In the genomic region with DNA sequence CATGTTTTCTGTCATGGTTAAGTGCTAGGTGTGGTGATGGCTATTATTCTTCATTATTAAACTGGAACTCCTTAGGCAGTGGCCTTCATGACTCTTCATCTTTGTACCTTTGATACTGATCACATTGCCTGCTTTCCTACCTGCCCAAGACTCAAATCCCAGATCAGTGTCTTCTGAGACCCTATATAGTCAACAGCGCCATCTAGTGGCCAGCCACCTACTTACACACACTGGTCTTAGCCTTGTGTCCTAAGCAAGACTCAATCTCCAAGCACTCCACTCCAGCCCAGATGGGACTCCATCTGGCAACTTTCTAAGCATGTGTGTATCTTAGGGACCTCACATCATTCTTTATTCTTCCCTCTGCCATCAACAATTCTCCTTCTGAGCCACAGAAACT, we compare ENCODE assay signal across 8 mouse cellular contexts.
DNase-seq lines count a peak whose midpoint lies in the region; ATAC-seq and TF ChIP-seq lines count a peak whose summit lies in the region.

No protein-coding gene starts in this region.

- WGBS in embryonic facial prominence, embryonic 10.5 days = 0% methylated on average over 1 of the region's 1 CpGs
- 0% methylated on average over 1 of the region's 1 CpGs for WGBS in heart, adult 2 months
- WGBS in kidney, embryonic 16.5 days = 3% methylated on average over 1 of the region's 1 CpGs
- WGBS in liver, adult 2 months = 0% methylated on average over 1 of the region's 1 CpGs
- 0% methylated on average over 1 of the region's 1 CpGs for WGBS in neural tube, embryonic 11.5 days
- 0% methylated on average over 1 of the region's 1 CpGs for WGBS in stomach, embryonic 16.5 days

- H3K9ac ChIP-seq in heart, adult 2 months (ENCODE audit: low read depth, low read length) = no peak overlapping the region
- no peak overlapping the region for H3K9ac ChIP-seq in kidney, embryonic 16.5 days (replicated peaks; ENCODE audit: low read length)
- H3K9ac ChIP-seq in liver, adult 2 months (ENCODE audit: low read depth, low read length) = no peak overlapping the region
- H3K9ac ChIP-seq in neural tube, embryonic 11.5 days (ENCODE audit: low read length) = no peak overlapping the region
- H3K9ac ChIP-seq in stomach, embryonic 16.5 days (ENCODE audit: low read length) = no peak overlapping the region

- TF ChIP-seq CTCF in heart, adult 2 months (IDR thresholded peaks at IDR 0.05) = peak; percentile 97
- peak; percentile 66 for TF ChIP-seq CTCF in liver, adult 2 months (IDR thresholded peaks at IDR 0.05; ENCODE audit: low read depth, low read length)

- H3K36me3 ChIP-seq in embryonic facial prominence, embryonic 10.5 days (replicated peaks) = no peaks in the 10 kb centered on the region
- H3K36me3 ChIP-seq in heart, adult 2 months (ENCODE audit: control insufficient read depth, insufficient read depth, low read length) = no peaks in the 10 kb centered on the region
- no peaks in the 10 kb centered on the region for H3K36me3 ChIP-seq in kidney, embryonic 16.5 days (ENCODE audit: insufficient read depth, low read length)
- H3K36me3 ChIP-seq in liver, adult 2 months (ENCODE audit: control insufficient read depth, insufficient read depth, low read length) = no peaks in the 10 kb centered on the region
- H3K36me3 ChIP-seq in neural tube, embryonic 11.5 days (ENCODE audit: control insufficient read depth, insufficient read depth, low read length) = no peaks in the 10 kb centered on the region
- no peaks in the 10 kb centered on the region for H3K36me3 ChIP-seq in stomach, embryonic 16.5 days (ENCODE audit: control insufficient read depth, insufficient read depth, low read length)

- ATAC-seq in kidney, embryonic 16.5 days (ENCODE audit: low FRiP score, low TSS enrichment) = peak; percentile 78; the same call in 1 of the 2 replicates
- peak; percentile 45; the same call in 1 of the 2 replicates for ATAC-seq in neural tube, embryonic 11.5 days (ENCODE audit: insufficient read depth, low FRiP score, low TSS enrichment)
- 0 out of 2 replicates have a peak, but pooled peaks have one; percentile 53 for ATAC-seq in stomach, embryonic 16.5 days (ENCODE audit: insufficient read depth, low FRiP score)

- H3K9me3 ChIP-seq in embryonic facial prominence, embryonic 10.5 days = no peaks in the 10 kb centered on the region
- no peaks in the 10 kb centered on the region for H3K9me3 ChIP-seq in kidney, embryonic 16.5 days (ENCODE audit: low read length)
- H3K9me3 ChIP-seq in neural tube, embryonic 11.5 days (ENCODE audit: control insufficient read depth, low read length) = no peaks in the 10 kb centered on the region
- H3K9me3 ChIP-seq in stomach, embryonic 16.5 days (replicated peaks; ENCODE audit: control insufficient read depth, low read length) = no peaks in the 10 kb centered on the region

- DNase-seq in 3T3-L1 (ENCODE audit: low read depth, low spot score) = peak; percentile 94
- peak; percentile 89 for DNase-seq in adrenal gland, postnatal 10 days
- peak; percentile 84 for DNase-seq in embryonic facial prominence, embryonic 10.5 days (ENCODE audit: low spot score)
- DNase-seq in heart, adult 2 months = peak; percentile 57 to 82
- DNase-seq in liver, adult 2 months (ENCODE audit: extremely low read depth, low read depth, low spot score) = peak; percentile 62
- DNase-seq in neural tube, embryonic 11.5 days (ENCODE audit: low spot score) = peak; percentile 81

- no peak overlapping the region for H3K4me2 ChIP-seq in kidney, embryonic 16.5 days (replicated peaks; ENCODE audit: low read depth, low read length)
- H3K4me2 ChIP-seq in neural tube, embryonic 11.5 days (ENCODE audit: low read depth) = no peak overlapping the region
- no peak overlapping the region for H3K4me2 ChIP-seq in stomach, embryonic 16.5 days (ENCODE audit: low read depth, low read length)

- TF ChIP-seq EP300 in heart, adult 2 months (IDR thresholded peaks at IDR 0.05; ENCODE audit: insufficient read depth, low read depth, low read length) = 0 out of 2 replicates have a peak, but pooled peaks have one; percentile 61

- no peak overlapping the region for H3K27ac ChIP-seq in embryonic facial prominence, embryonic 10.5 days (replicated peaks)
- H3K27ac ChIP-seq in heart, adult 2 months = no peak overlapping the region
- H3K27ac ChIP-seq in kidney, embryonic 16.5 days (ENCODE audit: low read length) = no peak overlapping the region
- no peak overlapping the region for H3K27ac ChIP-seq in liver, adult 2 months (replicated peaks; ENCODE audit: insufficient read depth, low read depth, low read length)
- no peak overlapping the region for H3K27ac ChIP-seq in neural tube, embryonic 11.5 days (ENCODE audit: low read depth, low read length)
- no peak overlapping the region for H3K27ac ChIP-seq in stomach, embryonic 16.5 days (ENCODE audit: low read length)

- no peak overlapping the region for H3K4me3 ChIP-seq in embryonic facial prominence, embryonic 10.5 days
- no peak overlapping the region for H3K4me3 ChIP-seq in heart, adult 2 months
- H3K4me3 ChIP-seq in kidney, embryonic 16.5 days (ENCODE audit: low read length) = no peak overlapping the region
- H3K4me3 ChIP-seq in liver, adult 2 months (ENCODE audit: insufficient read depth, low read depth, low read length) = no peak overlapping the region
- no peak overlapping the region for H3K4me3 ChIP-seq in neural tube, embryonic 11.5 days (ENCODE audit: low read depth, low read length)
- H3K4me3 ChIP-seq in stomach, embryonic 16.5 days (replicated peaks; ENCODE audit: low read length) = no peak overlapping the region

- TF ChIP-seq POLR2A in heart, adult 2 months (IDR thresholded peaks at IDR 0.05; ENCODE audit: insufficient read depth, low read depth, low read length) = no peak
- TF ChIP-seq POLR2A in liver, adult 2 months (IDR thresholded peaks at IDR 0.05; ENCODE audit: extremely low read depth, insufficient read depth, low read length) = no peak

- H3K4me1 ChIP-seq in embryonic facial prominence, embryonic 10.5 days = no peaks in the 10 kb centered on the region
- no peaks in the 10 kb centered on the region for H3K4me1 ChIP-seq in heart, adult 2 months (ENCODE audit: control insufficient read depth, insufficient read depth, low read length)
- no peaks in the 10 kb centered on the region for H3K4me1 ChIP-seq in kidney, embryonic 16.5 days (ENCODE audit: insufficient read depth, low read length)
- H3K4me1 ChIP-seq in liver, adult 2 months (ENCODE audit: control insufficient read depth, insufficient read depth, low read length) = no peaks in the 10 kb centered on the region
- H3K4me1 ChIP-seq in neural tube, embryonic 11.5 days (ENCODE audit: control insufficient read depth, insufficient read depth, low read length) = no peaks in the 10 kb centered on the region
- H3K4me1 ChIP-seq in stomach, embryonic 16.5 days (ENCODE audit: control insufficient read depth, insufficient read depth, low read length) = no peaks in the 10 kb centered on the region

- no peaks in the 10 kb centered on the region for H3K27me3 ChIP-seq in embryonic facial prominence, embryonic 10.5 days (replicated peaks; ENCODE audit: low read depth, poor library complexity, severe bottlenecking)
- no peaks in the 10 kb centered on the region for H3K27me3 ChIP-seq in heart, adult 2 months (ENCODE audit: control insufficient read depth, insufficient read depth, low read length)
- H3K27me3 ChIP-seq in kidney, embryonic 16.5 days (ENCODE audit: insufficient read depth, low read length) = no peaks in the 10 kb centered on the region
- H3K27me3 ChIP-seq in liver, adult 2 months (ENCODE audit: control insufficient read depth, insufficient read depth, low read length) = no peaks in the 10 kb centered on the region
- H3K27me3 ChIP-seq in neural tube, embryonic 11.5 days (ENCODE audit: control insufficient read depth, insufficient read depth, low read length) = no peaks in the 10 kb centered on the region
- H3K27me3 ChIP-seq in stomach, embryonic 16.5 days (ENCODE audit: control insufficient read depth, insufficient read depth, low read length) = no peaks in the 10 kb centered on the region

- intact Hi-C loops in heart, adult 2 months (cut with DNase I) = loop anchor here (1.0 to 10.0 kb wide), 6 partner anchors 74 to 509 kb away; no protein-coding TSS in a partner anchor

- H3K79me2 ChIP-seq in heart, adult 2 months (replicated peaks; ENCODE audit: control insufficient read depth, insufficient read depth, low read length) = no peaks in the 10 kb centered on the region
- H3K79me2 ChIP-seq in liver, adult 2 months (ENCODE audit: control insufficient read depth, insufficient read depth, low read length) = no peaks in the 10 kb centered on the region
